Mouse (Mus musculus) olfactory bulb, adult 2 months (tissue): ENCODE measurements around the gene Ssxb5.

Experiments
- CTCF ChIP-seq: fragments of 200-500 bp; IDR thresholded peaks from 2 replicates; pipeline ENCODE4 v1.5.1; 2012; ENCODE audit warnings: low read depth, mild to moderate bottlenecking, low read length, moderate library complexity; ENCODE audit not compliant: insufficient read depth
- POLR2A ChIP-seq: fragments of 200-500 bp; IDR thresholded peaks from 2 replicates; pipeline ENCODE4 v1.6.1; 2012; ENCODE audit warnings: mild to moderate bottlenecking, low read depth, low read length, moderate library complexity; ENCODE audit not compliant: insufficient read depth

DNA sequence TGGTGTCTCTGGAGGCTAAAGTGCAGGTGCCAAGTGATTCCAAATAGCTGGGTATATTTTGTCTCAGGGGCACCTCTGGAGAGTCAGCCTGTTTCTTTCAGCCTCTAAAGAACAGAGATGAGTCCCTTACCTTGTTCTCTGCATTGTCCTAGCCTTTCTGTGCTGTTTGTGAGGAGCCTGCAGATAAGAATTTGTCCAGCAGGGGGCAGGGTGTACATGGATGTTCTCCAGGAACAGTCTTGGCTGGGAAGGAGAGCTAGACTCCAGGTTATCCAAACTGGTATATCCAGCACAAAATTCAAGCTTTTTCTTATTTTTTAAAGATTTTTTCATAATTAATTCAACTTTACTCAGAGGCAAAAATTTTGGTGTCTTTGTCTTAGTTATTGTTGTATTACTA, 28.6 kb downstream of the Ssxb5 start:
- no peak for TF ChIP-seq CTCF
- TF ChIP-seq POLR2A = no peak
